Mouse (Mus musculus) right cerebral cortex, adult 18-20 months (tissue): ENCODE measurements around the gene Kcnma1.

ENCODE experiments used
- DNase-seq: peaks from one replicate; pipeline ENCODE4 v3.0.0; 2022; ENCODE audit warnings: mixed read lengths

The Kcnma1 gene

GRCm38 (mm10) chr14:23772685-23773084 is 241.6 kb downstream of the Kcnma1 start:
- no peak for DNase-seq

GRCm38 (mm10) chr14:23771794-23772193 is 242.5 kb downstream of the Kcnma1 start:
- no peak for DNase-seq

- no peak for DNase-seq
These were observed 251.8 kb downstream of the Kcnma1 start for GRCm38 (mm10) chr14:23762471-23762870.

- peak; percentile 71 for DNase-seq
These were observed 254.7 kb downstream of the Kcnma1 start for GRCm38 (mm10) chr14:23759626-23760025.

- peak; percentile 29 for DNase-seq
These were observed 255.9 kb downstream of the Kcnma1 start for GRCm38 (mm10) chr14:23758421-23758820.

GRCm38 (mm10) chr14:23748011-23748410 is 266.3 kb downstream of the Kcnma1 start:
- no peak for DNase-seq

GRCm38 (mm10) chr14:23746976-23747375 is 267.3 kb downstream of the Kcnma1 start:
- DNase-seq: no peak

- no peak for DNase-seq
These were observed 272.8 kb downstream of the Kcnma1 start for GRCm38 (mm10) chr14:23741531-23741930.

- no peak for DNase-seq
These were observed 280.1 kb downstream of the Kcnma1 start for GRCm38 (mm10) chr14:23734200-23734599.

GRCm38 (mm10) chr14:23729377-23729776 is 284.9 kb downstream of the Kcnma1 start:
- DNase-seq: no peak

- no peak for DNase-seq
These were observed 290.4 kb downstream of the Kcnma1 start for GRCm38 (mm10) chr14:23723701-23724430.

- DNase-seq: no peak
These were observed 295.0 kb downstream of the Kcnma1 start for GRCm38 (mm10) chr14:23719246-23719645.

- peak; percentile 45 for DNase-seq
These were observed 295.6 kb downstream of the Kcnma1 start for GRCm38 (mm10) chr14:23718667-23719066.

GRCm38 (mm10) chr14:23714396-23715131 is 299.7 kb downstream of the Kcnma1 start:
- no peak for DNase-seq

- DNase-seq: no peak
These were observed 301.4 kb downstream of the Kcnma1 start for GRCm38 (mm10) chr14:23712891-23713290.

- peak; percentile 41 for DNase-seq
These were observed 303.3 kb downstream of the Kcnma1 start for GRCm38 (mm10) chr14:23710954-23711353.

- no peak for DNase-seq
These were observed 307.5 kb downstream of the Kcnma1 start for GRCm38 (mm10) chr14:23706837-23707236.

- DNase-seq: peak; percentile 29
These were observed 308.6 kb downstream of the Kcnma1 start for GRCm38 (mm10) chr14:23705647-23706046.

GRCm38 (mm10) chr14:23704303-23704702 is 310.0 kb downstream of the Kcnma1 start:
- no peak for DNase-seq

- no peak for DNase-seq
These were observed 317.9 kb downstream of the Kcnma1 start for GRCm38 (mm10) chr14:23696341-23696740.

GRCm38 (mm10) chr14:23689681-23690080 is 324.6 kb downstream of the Kcnma1 start:
- DNase-seq: no peak

- no peak for DNase-seq
These were observed 325.8 kb downstream of the Kcnma1 start for GRCm38 (mm10) chr14:23688513-23688912.

- no peak for DNase-seq
These were observed 329.7 kb downstream of the Kcnma1 start for GRCm38 (mm10) chr14:23684463-23685066.

- no peak for DNase-seq
These were observed 331.5 kb downstream of the Kcnma1 start for GRCm38 (mm10) chr14:23682758-23683157.
